Mouse (Mus musculus) 3T3-L1 (cell line): ENCODE data around the gene Arv1.

Experiments used
- DNase-seq: peaks from one replicate; pipeline ENCODE4 v3.0.0-alpha.2; 2015; ENCODE audit warnings: low read depth, low spot score

Arv1 gene

GRCm38 (mm10) chr8:124724301-124724700 lies 2.4 kb downstream of the Arv1 start:
- no peak for DNase-seq

- DNase-seq: no peak
Measured at GRCm38 (mm10) chr8:124732828-124733227, 10.9 kb downstream of the Arv1 start.

- DNase-seq: no peak
Measured at GRCm38 (mm10) chr8:124735371-124735911, 13.5 kb downstream of the Arv1 start.

GRCm38 (mm10) chr8:124739268-124739667 lies 17.3 kb downstream of the Arv1 start:
- DNase-seq: peak; percentile 26

GRCm38 (mm10) chr8:124746661-124747060 lies 24.7 kb downstream of the Arv1 start:
- DNase-seq: no peak

- no peak for DNase-seq
Measured at GRCm38 (mm10) chr8:124751191-124751590, 29.3 kb downstream of the Arv1 start.

GRCm38 (mm10) chr8:124751709-124752173 lies 29.8 kb downstream of the Arv1 start, which contains the start of gene Fam89a:
Fam89a (minus strand) TSS chr8:124751832.
- DNase-seq: no peak

GRCm38 (mm10) chr8:124752325-124752862 lies 30.5 kb downstream of the Arv1 start:
- no peak for DNase-seq

GRCm38 (mm10) chr8:124754101-124754791 lies 32.3 kb downstream of the Arv1 start:
- no peak for DNase-seq

- DNase-seq: no peak
Measured at GRCm38 (mm10) chr8:124754792-124755190, 32.9 kb downstream of the Arv1 start.

- DNase-seq: no peak
Measured at GRCm38 (mm10) chr8:124755481-124755880, 33.5 kb downstream of the Arv1 start.

- DNase-seq: no peak
Measured at GRCm38 (mm10) chr8:124756153-124756552, 34.2 kb downstream of the Arv1 start.

GRCm38 (mm10) chr8:124756601-124757000 lies 34.7 kb downstream of the Arv1 start:
- no peak for DNase-seq

GRCm38 (mm10) chr8:124758544-124758943 lies 36.6 kb downstream of the Arv1 start:
- peak; percentile 43 for DNase-seq

GRCm38 (mm10) chr8:124763061-124763460 lies 41.1 kb downstream of the Arv1 start:
- no peak for DNase-seq

- DNase-seq: no peak
Measured at GRCm38 (mm10) chr8:124772389-124772788, 50.5 kb downstream of the Arv1 start.

GRCm38 (mm10) chr8:124775695-124776094 lies 53.8 kb downstream of the Arv1 start:
- DNase-seq: peak; percentile 32

- DNase-seq: peak; percentile 74
Measured at GRCm38 (mm10) chr8:124780236-124780635, 58.3 kb downstream of the Arv1 start.

GRCm38 (mm10) chr8:124782431-124782830 lies 60.5 kb downstream of the Arv1 start:
- DNase-seq: peak; percentile 46

GRCm38 (mm10) chr8:124783228-124783627 lies 61.3 kb downstream of the Arv1 start:
- DNase-seq: no peak
